Mouse (Mus musculus) stomach, postnatal 0 days (tissue): Measurements from ENCODE around the gene Mrps33.

Experiments used
- CTCF ChIP-seq: IDR thresholded peaks from 2 replicates; pipeline ENCODE4 v1.5.1; 2016; ENCODE audit warnings: antibody characterized with exemption, low read depth, mild to moderate bottlenecking, moderate library complexity
- EP300 ChIP-seq: optimal IDR thresholded peaks from 2 replicates; pipeline ENCODE3; 2016; ENCODE audit warnings: antibody characterized with exemption

DNA sequence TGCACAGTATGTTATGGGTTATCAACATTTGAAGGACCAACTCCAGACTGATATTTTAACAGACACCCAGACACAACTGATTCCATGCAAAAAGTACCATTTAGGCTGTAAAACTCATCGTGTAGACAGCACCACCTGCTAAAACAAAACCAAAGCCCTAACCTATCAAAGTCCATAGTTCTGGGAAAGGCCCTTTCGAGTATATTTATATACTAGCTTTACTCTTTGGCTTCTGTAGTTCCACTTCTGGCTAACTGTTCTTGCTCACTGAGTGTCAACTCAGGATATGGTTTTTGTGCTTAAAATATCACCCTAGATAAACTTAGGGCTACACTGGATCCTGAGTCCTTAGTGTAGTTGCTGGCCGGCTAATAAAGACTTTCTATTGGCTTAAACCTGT, 10.5 kb upstream of the Mrps33 start:
- TF ChIP-seq CTCF (no peak), EP300 (no peak)
